Mouse (Mus musculus) heart, embryonic 16.5 days (tissue): ENCODE data around the gene Traf2. TPM values are rescaled to one million over a fixed set of nuclear protein-coding genes. Genes with fewer than 3 reads are reported as not detected.

Experiments used
- ATAC-seq: fragments of 200-750 bp; cut with Nextera tagmentation; replicated peaks from 2 replicates; pipeline ENCODE4 v1.8.0; 2017; ENCODE audit warnings: moderate number of reproducible peaks; ENCODE audit not compliant: insufficient read depth, low FRiP score; ENCODE audit errors: extremely low read depth
- H3K27ac ChIP-seq: fragments of 300-500 bp; sonication (generic); 2 replicates; pipeline ENCODE4 v1.5.1; 2014; ENCODE audit warnings: mild to moderate bottlenecking, low read length, control low read depth, moderate library complexity
- H3K27me3 ChIP-seq: fragments of 300-500 bp; sonication (generic); 2 replicates; pipeline ENCODE4 v1.6.1; 2014; ENCODE audit warnings: low read length, mixed read lengths; ENCODE audit not compliant: control insufficient read depth, insufficient read depth
- H3K36me3 ChIP-seq: fragments of 300-500 bp; sonication (generic); 2 replicates; pipeline ENCODE4 v1.6.1; 2014; ENCODE audit not compliant: control insufficient read depth, insufficient read depth
- H3K4me1 ChIP-seq: fragments of 300-500 bp; sonication (generic); 2 replicates; pipeline ENCODE4 v1.6.1; 2014; ENCODE audit warnings: low read length, mixed read lengths; ENCODE audit not compliant: control insufficient read depth, insufficient read depth
- H3K4me2 ChIP-seq: fragments of 300-500 bp; sonication (generic); 2 replicates; pipeline ENCODE4 v1.6.1; 2014; ENCODE audit warnings: low read depth, mild to moderate bottlenecking, control low read depth, low read length
- H3K4me3 ChIP-seq: fragments of 300-500 bp; sonication (generic); 2 replicates; pipeline ENCODE4 v1.5.1; 2014; ENCODE audit warnings: mild to moderate bottlenecking, control low read depth, low read length
- H3K9ac ChIP-seq: fragments of 300-500 bp; sonication (generic); 2 replicates; pipeline ENCODE4 v1.6.1; 2014; ENCODE audit warnings: low read length, control low read depth
- H3K9me3 ChIP-seq: fragments of 300-500 bp; sonication (generic); replicated peaks from 2 replicates; pipeline ENCODE4 v1.6.1; 2016; ENCODE audit warnings: low read length; ENCODE audit not compliant: control insufficient read depth
- WGBS: fragments of 180-500 bp; shearing (Covaris S2); extraction: QIAGEN DNeasy Blood & Tissue Kit; methylation state at CpG from one replicate; pipeline ENCODE4 v1.1.7; 2014; 5-methylcytosine and 5-hydroxymethylcytosine counted together
- polyA plus RNA-seq: library from polyadenylated mRNA; unstranded; fragments of >200 nt; fragmentation: Nextera tagmentation; extraction: Ambion mirVana; gene quantifications from 2 replicates; pipeline ENCODE4 v1.2.1, GENCODE M21; 2015

Traf2 gene
- polyA plus RNA-seq, 1 experiment from 2014 or later = 27.3 TPM

- Histone ChIP-seq H3K27me3 (no peaks in the 10 kb centered on the region), H3K9ac (no peak overlapping the region), H3K27ac (no peak overlapping the region), H3K36me3 (peaks cover 23% of the 10 kb centered on the region), H3K4me1 (peaks cover 8% of the 10 kb centered on the region), H3K4me3 (no peak overlapping the region), H3K9me3 (no peaks in the 10 kb centered on the region), H3K4me2 (no peak overlapping the region)
- ATAC-seq = no peak
- WGBS = 82% methylated on average over 6 of the region's 6 CpGs
These were observed 21.8 kb upstream of the Traf2 start for GRCm38 (mm10) chr2:25568473-25569019.

GRCm38 (mm10) chr2:25566558-25566957 lies 19.8 kb upstream of the Traf2 start:
- H3K36me3 ChIP-seq = peaks cover 32% of the 10 kb centered on the region
- ATAC-seq = no peak
- 72% methylated on average over 6 of the region's 6 CpGs for WGBS

GRCm38 (mm10) chr2:25565741-25566140 lies 19.0 kb upstream of the Traf2 start:
- Histone ChIP-seq H3K4me2 (no peak overlapping the region), H3K36me3 (peaks cover 39% of the 10 kb centered on the region), H3K27ac (no peak overlapping the region), H3K4me3 (no peak overlapping the region), H3K27me3 (no peaks in the 10 kb centered on the region), H3K9ac (no peak overlapping the region), H3K4me1 (no peaks in the 10 kb centered on the region), H3K9me3 (no peaks in the 10 kb centered on the region)
- WGBS = 83% methylated on average over 8 of the region's 8 CpGs
- no peak for ATAC-seq

More at GRCm38 (mm10) chr2:25566558-25566957, 19.8 kb upstream of the Traf2 start:
- Histone ChIP-seq H3K9ac (no peak overlapping the region), H3K27ac (no peak overlapping the region), H3K9me3 (no peaks in the 10 kb centered on the region), H3K4me2 (no peak overlapping the region), H3K4me1 (no peaks in the 10 kb centered on the region), H3K4me3 (no peak overlapping the region), H3K27me3 (no peaks in the 10 kb centered on the region)

DNA sequence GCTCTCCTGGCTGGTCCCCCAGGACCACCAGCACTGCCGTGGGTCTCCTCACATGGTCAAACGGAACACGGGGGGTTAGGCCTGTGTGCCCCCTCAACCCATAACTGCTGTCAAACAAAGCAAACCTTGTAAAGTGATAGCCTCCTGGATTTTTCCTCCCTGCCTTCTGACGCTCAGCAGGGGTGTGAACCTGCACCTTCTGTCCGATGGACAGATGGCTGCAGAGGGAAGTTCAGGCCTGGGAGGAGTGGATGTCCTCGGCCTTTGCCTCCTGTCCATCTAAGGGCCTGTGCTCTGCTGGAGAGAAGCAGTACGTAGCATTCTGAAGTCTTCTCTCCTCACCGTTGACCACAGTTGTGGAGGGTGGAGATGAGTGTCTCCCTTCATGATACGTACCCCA lies 15.2 kb upstream of the Traf2 start:
- H3K4me1 ChIP-seq = peaks cover 14% of the 10 kb centered on the region
- WGBS = 75% methylated on average over 9 of the region's 9 CpGs
- no peak overlapping the region for H3K4me2 ChIP-seq
- H3K9me3 ChIP-seq = no peaks in the 10 kb centered on the region
- H3K9ac ChIP-seq = no peak overlapping the region
- no peaks in the 10 kb centered on the region for H3K27me3 ChIP-seq
- ATAC-seq = no peak
- no peak overlapping the region for H3K4me3 ChIP-seq
- H3K27ac ChIP-seq = no peak overlapping the region
- peaks cover 34% of the 10 kb centered on the region for H3K36me3 ChIP-seq

- ATAC-seq = no peak
- no peak overlapping the region for H3K9ac ChIP-seq
- peaks cover 18% of the 10 kb centered on the region for H3K4me1 ChIP-seq
- H3K9me3 ChIP-seq = no peaks in the 10 kb centered on the region
- WGBS = 84% methylated on average over 8 of the region's 8 CpGs
- H3K27ac ChIP-seq = no peak overlapping the region
- H3K27me3 ChIP-seq = no peaks in the 10 kb centered on the region
- H3K4me2 ChIP-seq = no peak overlapping the region
- peaks cover 34% of the 10 kb centered on the region for H3K36me3 ChIP-seq
- H3K4me3 ChIP-seq = no peak overlapping the region
These were observed 13.8 kb upstream of the Traf2 start for GRCm38 (mm10) chr2:25560551-25560950.

GRCm38 (mm10) chr2:25558774-25559173 lies 12.0 kb upstream of the Traf2 start:
- no peaks in the 10 kb centered on the region for H3K9me3 ChIP-seq
- H3K4me2 ChIP-seq = peak overlapping the region; percentile 76
- peaks cover 27% of the 10 kb centered on the region for H3K36me3 ChIP-seq
- no peak for ATAC-seq
- H3K27ac ChIP-seq = no peak overlapping the region
- H3K4me3 ChIP-seq = peak overlapping the region; percentile 98
- H3K4me1 ChIP-seq = peaks cover 18% of the 10 kb centered on the region
- H3K27me3 ChIP-seq = no peaks in the 10 kb centered on the region
- peak overlapping the region; percentile 99 for H3K9ac ChIP-seq
- WGBS = 67% methylated on average over 6 of the region's 6 CpGs

- H3K27ac ChIP-seq = peak overlapping the region; percentile 80
- H3K4me2 ChIP-seq = peak overlapping the region; percentile 76
- H3K27me3 ChIP-seq = no peaks in the 10 kb centered on the region
- ATAC-seq = peak; percentile 45
- WGBS = under 1% methylated on average over 24 of the region's 24 CpGs
- H3K9me3 ChIP-seq = no peaks in the 10 kb centered on the region
- peaks cover 18% of the 10 kb centered on the region for H3K4me1 ChIP-seq
- H3K36me3 ChIP-seq = peaks cover 22% of the 10 kb centered on the region
- peak overlapping the region; percentile 98 for H3K4me3 ChIP-seq
- H3K9ac ChIP-seq = peak overlapping the region; percentile 99
These were observed 11.2 kb upstream of the Traf2 start for GRCm38 (mm10) chr2:25557964-25558360.

DNA sequence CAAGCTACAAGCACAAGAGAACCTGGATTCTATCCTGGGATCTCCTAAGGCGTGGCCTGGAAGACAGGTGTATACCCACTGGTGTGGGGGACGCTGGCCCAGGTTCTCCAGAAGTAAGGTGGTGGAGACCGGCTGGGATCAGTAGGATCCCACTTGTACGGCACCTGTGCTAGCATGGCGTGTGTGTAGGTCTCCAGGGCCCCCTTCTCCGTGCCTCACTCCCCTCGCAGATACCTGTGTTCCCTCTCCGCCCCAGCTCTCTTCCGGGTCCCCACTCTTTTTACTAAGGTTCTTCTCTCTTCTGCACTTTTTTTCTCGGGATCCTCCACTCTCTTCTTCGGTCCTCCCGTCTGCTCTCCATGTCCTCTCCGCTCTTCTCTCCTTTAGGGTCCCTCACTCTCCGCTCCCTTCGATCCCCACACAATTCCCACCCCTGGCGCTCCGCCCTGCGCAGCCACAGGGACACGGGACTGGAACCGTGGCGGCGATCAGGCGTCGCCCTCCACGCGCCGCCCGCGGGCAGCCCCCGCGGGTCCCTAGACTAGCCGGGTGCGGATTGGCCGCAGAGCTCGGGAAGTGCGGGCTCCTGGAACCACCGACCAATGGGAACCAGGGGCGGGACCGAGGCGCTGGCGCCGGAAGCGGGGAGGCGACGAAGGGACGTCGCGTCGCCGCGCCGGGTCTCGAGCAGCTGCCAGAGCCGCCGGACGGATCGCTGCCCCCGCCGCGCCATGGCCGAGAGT lies 10.7 kb upstream of the Traf2 start, which contains the start of gene Edf1:
Gene Edf1, plus strand, starts transcription at position 627 of the 743 bp plus-strand sequence.
- Histone ChIP-seq H3K4me3 (peak within 1 kb of the TSS; percentile 98), H3K36me3 (peaks cover 18% of the 10 kb centered on the region), H3K27me3 (no peaks in the 10 kb centered on the region), H3K4me1 (peaks cover 18% of the 10 kb centered on the region), H3K9ac (peak within 1 kb of the TSS; percentile 99), H3K9me3 (no peaks in the 10 kb centered on the region), H3K27ac (peak within 1 kb of the TSS; percentile 83), H3K4me2 (peak within 1 kb of the TSS; percentile 85)
- WGBS = under 1% methylated on average over 61 of the region's 61 CpGs
- peak; percentile 99 for ATAC-seq

DNA sequence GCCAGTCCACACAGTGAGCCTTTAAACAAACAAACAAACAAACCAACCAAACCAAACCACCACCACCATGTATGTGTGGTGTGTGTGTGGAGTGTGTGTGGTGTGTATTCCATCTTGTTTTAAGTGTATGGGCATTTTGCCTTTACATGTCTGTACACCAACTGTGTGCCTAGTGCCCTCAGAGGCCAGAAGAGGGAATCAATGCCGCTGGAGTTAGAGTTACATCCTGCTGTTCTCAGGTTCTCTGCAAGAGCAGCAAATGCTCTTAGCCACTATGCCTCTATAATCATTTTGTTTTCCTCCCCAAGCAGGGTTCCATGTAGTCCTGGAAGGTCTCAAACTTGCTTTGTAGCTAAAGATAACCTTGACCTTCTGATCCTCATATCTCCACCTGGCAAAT lies 9.6 kb upstream of the Traf2 start:
- H3K4me3 ChIP-seq = no peak overlapping the region
- no peak for ATAC-seq
- no peak overlapping the region for H3K9ac ChIP-seq
- no peaks in the 10 kb centered on the region for H3K27me3 ChIP-seq
- WGBS = 54% methylated on average over 1 of the region's 1 CpGs
- H3K4me2 ChIP-seq = no peak overlapping the region
- peaks cover 18% of the 10 kb centered on the region for H3K4me1 ChIP-seq
- H3K36me3 ChIP-seq = peaks cover 10% of the 10 kb centered on the region
- H3K9me3 ChIP-seq = no peaks in the 10 kb centered on the region
- H3K27ac ChIP-seq = no peak overlapping the region
